Mouse (Mus musculus) liver, embryonic 12.5 days (tissue): ENCODE data around the gene Nxnl1. TPM values are rescaled to one million over a fixed set of nuclear protein-coding genes. Genes with fewer than 3 reads are reported as not detected.
A peak's percentile ranks its signal among the peaks of the same experiment; 100 is the strongest.

Experiments used
- ATAC-seq: fragments of 200-750 bp; cut with Nextera tagmentation; 2 replicates; pipeline ENCODE4 v1.8.0; 2017; ENCODE audit warnings: moderate number of reproducible peaks, mild to moderate bottlenecking, moderate library complexity
- H3K27ac ChIP-seq: fragments of 300-500 bp; sonication (generic); 2 replicates; pipeline ENCODE4 v1.5.1; 2016; ENCODE audit warnings: mild to moderate bottlenecking
- H3K27me3 ChIP-seq: fragments of 300-500 bp; sonication (generic); replicated peaks from 2 replicates; pipeline ENCODE4 v1.6.1; 2016; ENCODE audit warnings: mild to moderate bottlenecking, moderate library complexity
- H3K36me3 ChIP-seq: fragments of 300-500 bp; sonication (generic); 2 replicates; pipeline ENCODE4 v1.6.1; 2016; ENCODE audit warnings: mild to moderate bottlenecking, moderate library complexity
- H3K4me1 ChIP-seq: fragments of 300-500 bp; sonication (generic); 2 replicates; pipeline ENCODE4 v1.6.1; 2016
- H3K4me2 ChIP-seq: fragments of 300-500 bp; sonication (generic); 2 replicates; pipeline ENCODE4 v1.6.1; 2016; ENCODE audit warnings: mild to moderate bottlenecking, moderate library complexity
- H3K4me3 ChIP-seq: fragments of 300-500 bp; sonication (generic); 2 replicates; pipeline ENCODE4 v1.5.1; 2016; ENCODE audit warnings: mild to moderate bottlenecking, moderate library complexity
- H3K9ac ChIP-seq: fragments of 300-500 bp; sonication (generic); 2 replicates; pipeline ENCODE4 v1.6.1; 2016; ENCODE audit warnings: mild to moderate bottlenecking, moderate library complexity
- H3K9me3 ChIP-seq: fragments of 300-500 bp; sonication (generic); replicated peaks from 2 replicates; pipeline ENCODE4 v1.6.1; 2016; ENCODE audit warnings: mild to moderate bottlenecking, moderate library complexity
- WGBS: fragments of 180-500 bp; shearing (Covaris S2); methylation state at CpG from one replicate; pipeline ENCODE4 v1.1.7; 2016; ENCODE audit not compliant: insufficient replicate concordance; 5-methylcytosine and 5-hydroxymethylcytosine counted together
- polyA plus RNA-seq: library from polyadenylated mRNA; unstranded; fragments of >200 nt; fragmentation: Nextera tagmentation; extraction: Ambion mirVana; gene quantifications from 2 replicates; pipeline ENCODE4 v1.2.1, GENCODE M21; 2016

Gene Nxnl1
- polyA plus RNA-seq, 1 experiment from 2014 or later: 0.32 TPM

DNA sequence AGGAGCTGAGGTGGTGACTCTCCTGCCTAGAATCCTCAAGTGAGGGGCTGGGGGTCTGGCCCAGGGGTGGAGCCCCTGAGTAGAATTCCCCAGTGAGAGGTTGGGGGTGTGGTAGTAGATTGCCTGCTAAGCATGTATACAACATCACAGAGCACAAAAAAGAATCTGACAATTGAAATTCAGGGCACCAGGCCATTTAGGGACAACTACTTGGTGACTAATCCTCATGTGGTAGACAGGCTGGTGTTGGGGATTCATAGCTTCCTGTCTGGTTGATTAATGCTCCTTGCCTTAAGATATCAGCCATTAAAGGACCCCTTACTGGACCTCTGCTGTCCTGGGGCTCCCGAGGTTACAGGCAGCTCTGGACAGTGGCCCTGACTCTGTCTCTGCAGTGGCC lies 12.6 kb upstream of the Nxnl1 start:
- no peaks in the 10 kb centered on the region for H3K9me3 ChIP-seq
- no peak overlapping the region for H3K9ac ChIP-seq
- H3K4me1 ChIP-seq: no peaks in the 10 kb centered on the region
- H3K4me2 ChIP-seq: no peak overlapping the region
- H3K4me3 ChIP-seq: no peak overlapping the region
- no peak overlapping the region for H3K27ac ChIP-seq
- WGBS: 55% methylated on average over 1 of the region's 1 CpGs
- H3K27me3 ChIP-seq: peaks cover 12% of the 10 kb centered on the region
- ATAC-seq: no peak
- H3K36me3 ChIP-seq: no peaks in the 10 kb centered on the region

DNA sequence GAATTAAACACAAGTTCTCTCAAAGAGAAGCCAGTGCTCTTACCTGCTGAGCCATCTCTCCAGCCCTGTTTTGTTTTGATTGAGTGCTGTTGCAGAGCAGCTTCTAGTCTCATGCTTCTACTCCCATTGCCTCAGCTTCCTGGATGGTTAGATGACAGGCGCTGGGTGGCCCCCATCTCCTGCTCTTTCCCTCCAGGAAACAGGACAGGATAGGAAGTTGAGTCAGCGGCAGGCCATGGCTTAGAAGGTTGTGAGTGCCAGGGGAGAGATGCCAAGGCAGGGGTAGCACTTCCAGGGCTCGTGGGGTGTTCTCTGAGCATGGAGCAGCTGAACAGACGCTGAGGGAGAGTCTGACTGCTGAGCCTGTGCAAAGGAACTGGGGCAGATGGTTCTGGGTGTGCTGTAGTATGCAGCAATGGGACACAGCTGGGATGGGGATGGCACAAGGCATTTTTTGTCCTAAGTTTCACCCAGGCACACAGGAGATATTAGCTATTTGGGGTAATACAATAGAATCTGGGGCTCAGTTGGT lies 11.5 kb upstream of the Nxnl1 start:
- Histone ChIP-seq H3K4me3 (no peak overlapping the region), H3K4me2 (no peak overlapping the region), H3K36me3 (no peaks in the 10 kb centered on the region), H3K4me1 (no peaks in the 10 kb centered on the region), H3K9me3 (no peaks in the 10 kb centered on the region), H3K27me3 (peaks cover 6% of the 10 kb centered on the region; the same call in 1 of the 2 replicates), H3K9ac (no peak overlapping the region), H3K27ac (no peak overlapping the region)
- no peak for ATAC-seq
- WGBS: 50% methylated on average over 4 of the region's 4 CpGs

DNA sequence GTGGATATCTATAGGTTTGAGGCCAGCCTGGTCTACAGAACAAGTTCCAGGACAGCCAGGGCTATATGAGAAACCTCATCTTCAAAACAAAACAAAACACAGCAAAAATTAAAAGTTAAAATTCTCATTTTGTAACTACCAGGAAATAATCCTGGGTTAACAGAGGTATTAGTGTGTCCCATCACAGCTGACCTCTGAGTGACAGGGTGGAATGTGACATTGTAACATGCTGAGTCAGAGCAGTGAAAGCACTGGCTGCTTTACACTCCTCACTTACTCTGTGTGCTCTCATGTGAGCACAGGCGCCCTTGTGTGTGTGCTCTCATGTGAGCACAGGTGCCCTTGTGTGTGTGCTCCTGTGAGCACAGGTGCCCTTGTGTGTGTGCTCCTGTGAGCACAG lies 8.6 kb upstream of the Nxnl1 start:
- WGBS: 56% methylated on average over 1 of the region's 1 CpGs
- peaks cover 11% of the 10 kb centered on the region for H3K4me1 ChIP-seq
- ATAC-seq: no peak
- no peak overlapping the region for H3K27ac ChIP-seq
- H3K36me3 ChIP-seq: no peaks in the 10 kb centered on the region
- H3K4me2 ChIP-seq: no peak overlapping the region
- H3K9me3 ChIP-seq: no peaks in the 10 kb centered on the region
- no peak overlapping the region for H3K9ac ChIP-seq
- no peak overlapping the region for H3K4me3 ChIP-seq
- H3K27me3 ChIP-seq: peaks cover 20% of the 10 kb centered on the region

DNA sequence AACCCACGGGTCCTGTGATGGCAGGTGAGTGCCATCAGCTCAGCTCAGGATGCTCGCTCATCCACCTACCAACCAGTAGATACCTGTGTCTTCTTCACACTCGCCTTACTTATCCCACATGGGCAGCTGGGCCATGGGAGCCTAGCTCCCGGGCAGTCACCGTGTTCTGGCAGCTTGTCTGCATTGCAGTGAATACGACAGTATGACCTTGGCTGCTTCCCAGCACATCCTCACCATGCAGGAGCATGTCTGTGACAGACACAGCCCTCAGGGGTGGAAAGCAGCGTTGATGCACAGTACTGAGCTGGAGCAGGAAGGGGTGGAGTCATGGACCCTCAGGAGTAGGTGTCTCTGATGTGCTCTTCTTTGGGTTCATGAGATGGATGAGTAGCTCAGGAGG lies 8.0 kb upstream of the Nxnl1 start:
- H3K27me3 ChIP-seq: peaks cover 26% of the 10 kb centered on the region

DNA sequence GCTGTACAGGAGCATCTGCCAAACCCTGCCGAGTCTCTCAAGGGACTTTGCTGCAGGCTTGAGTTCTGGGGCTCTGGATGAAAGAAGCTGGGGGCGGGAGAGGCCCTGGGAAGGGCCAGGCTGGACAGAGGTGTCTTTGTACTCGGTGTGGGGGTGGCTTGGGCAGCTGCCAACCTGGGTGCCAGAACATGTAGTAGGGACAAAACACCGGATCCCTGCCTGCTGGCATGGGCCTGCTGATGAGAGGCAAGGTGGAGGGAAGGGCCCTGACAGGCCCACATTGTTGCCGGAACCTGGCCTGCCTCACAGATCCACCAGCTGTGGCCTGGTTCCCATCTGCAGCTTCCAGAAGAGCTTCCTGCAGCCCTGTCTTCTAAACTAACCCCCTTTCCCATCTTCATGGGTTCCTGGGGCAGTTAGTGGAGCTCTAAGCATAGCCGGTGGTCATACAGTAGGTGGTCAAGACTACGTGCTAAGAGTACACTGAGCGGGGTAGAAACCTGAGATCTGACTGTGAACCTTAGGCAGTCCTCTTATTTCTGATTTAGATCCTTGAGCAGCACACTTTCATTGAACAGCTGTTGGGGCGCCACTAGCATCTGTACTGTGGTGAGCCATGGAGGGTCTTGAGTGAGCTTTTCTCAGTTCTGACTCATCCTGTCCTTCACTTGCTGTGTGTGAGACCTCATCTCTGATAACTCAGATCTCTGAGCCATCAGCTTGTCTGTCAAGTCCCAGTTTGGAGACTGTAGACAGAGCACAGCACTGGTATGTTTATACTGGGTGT lies 6.6 kb upstream of the Nxnl1 start:
- no peak overlapping the region for H3K4me2 ChIP-seq
- 76% methylated on average over 9 of the region's 9 CpGs for WGBS
- no peak for ATAC-seq
- no peaks in the 10 kb centered on the region for H3K9me3 ChIP-seq
- no peak overlapping the region for H3K4me3 ChIP-seq
- H3K27ac ChIP-seq: no peak overlapping the region
- no peak overlapping the region for H3K9ac ChIP-seq
- no peaks in the 10 kb centered on the region for H3K36me3 ChIP-seq
- peaks cover 40% of the 10 kb centered on the region for H3K27me3 ChIP-seq
- peaks cover 21% of the 10 kb centered on the region for H3K4me1 ChIP-seq

More for the DNA sequence above, 8.0 kb upstream of the Nxnl1 start:
- 60% methylated on average over 7 of the region's 7 CpGs for WGBS
- no peak overlapping the region for H3K27ac ChIP-seq
- no peak overlapping the region for H3K9ac ChIP-seq
- no peak for ATAC-seq
- H3K9me3 ChIP-seq: no peaks in the 10 kb centered on the region
- no peak overlapping the region for H3K4me3 ChIP-seq
- H3K4me2 ChIP-seq: no peak overlapping the region
- H3K36me3 ChIP-seq: no peaks in the 10 kb centered on the region
- peaks cover 17% of the 10 kb centered on the region for H3K4me1 ChIP-seq

DNA sequence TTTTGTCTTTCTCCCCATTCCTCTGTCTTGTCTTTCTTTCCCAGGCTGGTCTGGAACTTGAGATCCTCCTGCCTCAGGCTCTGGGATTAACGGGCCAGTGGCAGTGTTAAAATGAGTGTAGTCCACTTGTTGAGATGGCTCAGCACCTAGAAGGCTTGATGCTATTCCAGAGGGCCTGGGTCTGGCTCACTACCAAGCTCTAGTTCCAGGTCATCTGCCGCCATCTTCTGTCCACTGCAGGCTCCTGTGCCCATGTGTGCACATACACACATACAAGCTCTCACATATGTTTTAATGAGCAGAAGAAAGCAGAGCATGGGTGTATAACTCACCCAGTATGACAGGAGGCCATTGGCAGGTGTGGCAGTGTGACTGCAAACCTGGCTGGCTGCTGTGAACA lies 5.7 kb upstream of the Nxnl1 start:
- WGBS: 64% methylated on average over 2 of the region's 2 CpGs
- H3K9me3 ChIP-seq: no peaks in the 10 kb centered on the region
- H3K27ac ChIP-seq: no peak overlapping the region
- H3K36me3 ChIP-seq: no peaks in the 10 kb centered on the region
- H3K27me3 ChIP-seq: peaks cover 49% of the 10 kb centered on the region
- no peak for ATAC-seq
- H3K4me2 ChIP-seq: no peak overlapping the region
- H3K4me3 ChIP-seq: no peak overlapping the region
- H3K4me1 ChIP-seq: peaks cover 21% of the 10 kb centered on the region
- no peak overlapping the region for H3K9ac ChIP-seq

DNA sequence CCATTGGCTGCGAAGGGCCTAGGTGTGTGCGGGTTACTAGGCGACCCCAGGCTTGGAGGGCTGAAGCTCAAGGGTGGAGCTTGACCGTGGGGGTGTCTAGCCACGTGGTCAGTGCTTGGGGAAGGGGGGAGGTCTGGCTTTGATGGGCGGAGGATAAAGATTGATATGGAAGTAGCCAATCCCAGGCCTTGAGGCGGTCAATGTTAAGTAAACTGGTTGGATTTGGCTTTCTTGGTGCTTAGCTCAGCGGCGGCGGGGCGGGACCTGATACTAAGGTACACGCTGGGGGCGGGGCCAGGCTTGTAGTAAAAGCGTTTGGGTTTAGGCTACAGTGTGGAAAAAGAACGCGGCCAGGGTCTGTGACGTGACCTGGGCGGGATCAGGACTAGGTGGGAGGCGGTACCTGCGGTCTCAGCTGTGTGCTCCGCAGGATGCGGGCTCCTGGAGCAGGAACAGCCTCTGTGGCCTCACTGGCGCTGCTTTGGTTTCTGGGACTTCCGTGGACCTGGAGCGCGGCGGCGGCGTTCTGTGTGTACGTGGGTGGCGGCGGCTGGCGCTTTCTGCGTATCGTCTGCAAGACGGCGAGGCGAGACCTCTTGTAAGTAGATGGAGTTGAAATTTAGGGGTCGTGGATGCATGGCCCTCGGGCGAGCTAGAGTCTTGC lies 4.0 kb upstream of the Nxnl1 start:
- Histone ChIP-seq H3K4me2 (peak overlapping the region; percentile 80), H3K4me3 (peak overlapping the region; percentile 55), H3K4me1 (peaks cover 21% of the 10 kb centered on the region), H3K27ac (no peak overlapping the region), H3K9ac (peak overlapping the region; percentile 53), H3K36me3 (no peaks in the 10 kb centered on the region), H3K9me3 (no peaks in the 10 kb centered on the region), H3K27me3 (peaks cover 64% of the 10 kb centered on the region)
- peak; percentile 78 for ATAC-seq
- 1% methylated on average over 41 of the region's 41 CpGs for WGBS

DNA sequence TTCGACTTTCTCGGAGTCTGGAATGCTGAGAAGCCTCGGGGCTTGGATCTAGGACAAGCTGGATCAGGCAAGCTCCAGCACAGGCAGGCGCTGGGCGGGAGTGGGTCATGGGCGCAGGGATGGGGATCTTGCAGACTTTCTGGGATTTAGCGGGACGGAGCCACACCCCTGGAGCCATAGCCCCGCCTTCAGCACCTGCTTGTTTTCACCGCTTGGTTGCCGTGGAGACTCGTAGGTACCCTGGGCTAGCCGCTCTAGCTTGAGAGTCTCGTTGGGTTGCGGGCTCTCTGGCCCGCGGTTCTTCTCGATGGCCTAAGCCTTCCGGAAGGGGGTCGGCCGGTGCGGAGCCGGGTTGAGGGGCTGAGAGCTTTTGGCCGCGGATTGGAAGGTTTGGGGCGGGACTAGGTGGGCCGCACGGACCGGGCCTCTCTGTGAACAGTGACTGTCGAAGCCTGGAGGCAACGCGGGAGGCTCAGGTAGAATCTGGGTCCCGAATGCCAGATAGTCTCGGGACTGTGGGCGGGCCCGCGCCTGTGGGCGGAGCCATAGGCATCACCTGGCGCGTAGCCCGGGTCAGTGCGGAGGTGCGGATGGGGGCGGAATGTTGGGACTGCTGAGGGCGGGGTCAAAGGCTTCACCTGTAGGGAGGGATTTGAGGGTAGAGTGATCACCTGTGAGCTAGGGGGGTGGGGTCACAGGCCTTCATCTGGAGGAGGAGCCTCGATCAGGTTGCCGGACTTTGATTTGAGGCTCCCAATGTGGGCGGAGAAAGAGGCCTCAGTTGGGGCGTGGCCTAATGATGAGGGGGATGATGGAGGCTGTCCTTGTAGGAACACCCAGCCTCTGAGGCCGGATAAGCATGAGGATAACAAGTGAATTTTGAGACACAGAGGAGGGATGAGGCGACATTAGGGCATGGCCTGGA lies 3.2 kb upstream of the Nxnl1 start:
- H3K27ac ChIP-seq: no peak overlapping the region
- no peaks in the 10 kb centered on the region for H3K36me3 ChIP-seq
- peak; percentile 66 for ATAC-seq
- peaks cover 64% of the 10 kb centered on the region for H3K27me3 ChIP-seq
- H3K4me2 ChIP-seq: peak overlapping the region; percentile 80
- peak overlapping the region; percentile 55 for H3K4me3 ChIP-seq
- H3K4me1 ChIP-seq: peaks cover 21% of the 10 kb centered on the region
- WGBS: 3% methylated on average over 51 of the region's 51 CpGs
- 0 out of 2 replicates have a peak, but pooled peaks cover under 1% of the 10 kb centered on the region for H3K9me3 ChIP-seq
- no peak overlapping the region for H3K9ac ChIP-seq

DNA sequence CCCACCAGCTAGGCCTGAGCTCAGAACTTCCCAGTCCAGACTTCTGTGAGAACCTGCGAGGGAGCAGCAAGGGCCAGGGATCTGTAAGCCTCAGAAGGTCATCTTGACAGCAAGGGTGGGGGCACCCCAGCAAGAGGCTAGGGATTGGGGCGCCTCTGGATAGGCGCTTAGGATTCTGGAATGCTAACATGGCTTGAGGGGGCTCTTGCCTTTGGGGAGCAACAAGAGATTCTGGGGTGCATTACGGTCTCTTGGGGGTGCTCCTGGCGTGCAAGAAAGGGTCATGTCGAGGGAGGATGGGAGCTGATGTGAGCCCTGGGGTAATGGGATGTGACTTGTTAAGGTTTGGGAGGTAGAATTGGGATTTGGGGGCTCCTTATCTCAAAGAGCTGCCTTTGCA lies 2.5 kb upstream of the Nxnl1 start:
- Histone ChIP-seq H3K9ac (no peak overlapping the region), H3K27me3 (peaks cover 67% of the 10 kb centered on the region), H3K4me3 (peak overlapping the region; percentile 55; the same call in 1 of the 2 replicates), H3K4me2 (peak overlapping the region; percentile 80), H3K27ac (no peak overlapping the region), H3K4me1 (peaks cover 21% of the 10 kb centered on the region), H3K36me3 (no peaks in the 10 kb centered on the region), H3K9me3 (peaks cover 7% of the 10 kb centered on the region)
- no peak; the same call in 1 of the 2 replicates for ATAC-seq
- 45% methylated on average over 6 of the region's 6 CpGs for WGBS

DNA sequence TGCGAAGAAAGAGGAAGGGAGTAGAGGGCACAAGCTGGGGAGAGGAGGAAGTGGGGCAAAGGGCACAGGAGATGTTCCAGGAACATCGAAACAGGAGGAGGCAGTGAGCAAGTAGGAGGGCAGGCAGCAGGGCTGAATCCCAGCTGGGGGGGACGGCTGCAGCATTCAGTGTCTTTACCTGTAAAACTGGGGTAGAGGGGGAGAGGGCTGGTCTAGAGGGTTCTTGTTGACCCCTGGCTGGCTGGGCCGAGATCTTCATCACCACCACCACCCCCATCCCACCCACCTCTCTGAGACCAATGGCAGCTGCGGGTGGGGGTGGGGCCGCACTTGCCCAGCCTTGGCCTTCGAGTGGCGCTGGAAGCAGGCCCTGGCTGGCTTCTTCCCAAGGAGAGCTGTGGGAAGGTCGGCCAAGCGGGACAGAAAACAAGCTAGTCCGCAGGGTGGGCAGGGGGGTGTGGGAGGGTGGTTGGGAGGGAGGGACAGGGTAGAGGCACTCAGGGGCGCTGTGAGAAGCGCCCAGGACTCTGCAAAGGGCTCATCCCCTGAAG lies 2.1 kb upstream of the Nxnl1 start, which contains the start of gene Slc27a1:
Slc27a1 (plus strand) TSS at position 496 of the 551 bp plus-strand sequence.
- WGBS: 22% methylated on average over 13 of the region's 13 CpGs
- ATAC-seq: no peak
- H3K9ac ChIP-seq: no peak within 1 kb of the TSS

DNA sequence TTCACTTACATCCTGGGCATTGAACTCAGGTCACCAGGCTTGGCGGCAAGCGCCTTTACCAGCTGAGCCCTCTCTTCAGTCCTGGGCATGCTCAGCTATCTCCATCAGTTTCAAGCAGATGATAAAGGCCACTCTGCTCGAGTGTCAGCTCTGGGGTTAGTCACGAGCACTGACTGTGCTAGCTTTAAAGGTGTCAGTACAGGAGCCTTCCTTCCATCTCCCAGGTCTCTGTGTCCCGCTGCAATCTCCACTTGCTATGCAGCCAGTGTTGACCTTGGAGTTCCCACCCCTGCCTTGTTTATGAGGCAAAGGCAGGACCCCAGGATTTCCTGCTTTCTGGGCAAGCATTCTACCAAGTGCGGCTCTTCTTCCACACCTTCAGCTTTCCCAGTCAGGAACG lies 1.2 kb upstream of the Nxnl1 start:
- Histone ChIP-seq H3K4me1 (peaks cover 27% of the 10 kb centered on the region), H3K9ac (no peak overlapping the region), H3K9me3 (peaks cover 8% of the 10 kb centered on the region), H3K27ac (no peak overlapping the region), H3K4me2 (no peak overlapping the region), H3K36me3 (no peaks in the 10 kb centered on the region), H3K4me3 (no peak overlapping the region), H3K27me3 (peaks cover 79% of the 10 kb centered on the region)
- WGBS: 59% methylated on average over 7 of the region's 7 CpGs
- no peak for ATAC-seq

More for the DNA sequence above, 2.1 kb upstream of the Nxnl1 start, which contains the start of gene Slc27a1:
- peaks cover 71% of the 10 kb centered on the region for H3K27me3 ChIP-seq
- H3K27ac ChIP-seq: no peak within 1 kb of the TSS
- H3K4me3 ChIP-seq: peak within 1 kb of the TSS; percentile 55
- peaks cover 21% of the 10 kb centered on the region for H3K4me1 ChIP-seq
- no peaks in the 10 kb centered on the region for H3K36me3 ChIP-seq
- H3K4me2 ChIP-seq: peak within 1 kb of the TSS; percentile 80
- H3K9me3 ChIP-seq: peaks cover 8% of the 10 kb centered on the region
